Mouse (Mus musculus) heart, embryonic 15.5 days (tissue): ENCODE results near the gene Evi5. TPM values are rescaled to one million over a fixed set of nuclear protein-coding genes. Genes with fewer than 3 reads are reported as not detected.

Source experiments
- ATAC-seq: fragments of 200-750 bp; cut with Nextera tagmentation; replicated peaks from 2 replicates; pipeline ENCODE4 v1.8.0; 2017; ENCODE audit warnings: low read depth, moderate TSS enrichment; ENCODE audit not compliant: insufficient number of reproducible peaks, insufficient read depth, low FRiP score
- H3K27ac ChIP-seq: fragments of 300-500 bp; sonication (generic); 2 replicates; pipeline ENCODE4 v1.5.1; 2015; ENCODE audit warnings: mild to moderate bottlenecking, inconsistent platforms
- H3K27me3 ChIP-seq: fragments of 300-500 bp; sonication (generic); 2 replicates; pipeline ENCODE4 v1.6.1; 2015; ENCODE audit warnings: inconsistent platforms
- H3K36me3 ChIP-seq: fragments of 300-500 bp; sonication (generic); 2 replicates; pipeline ENCODE4 v1.6.1; 2015; ENCODE audit warnings: mild to moderate bottlenecking, inconsistent platforms
- H3K4me1 ChIP-seq: fragments of 300-500 bp; sonication (generic); replicated peaks from 2 replicates; pipeline ENCODE4 v1.6.1; 2015; ENCODE audit warnings: inconsistent platforms
- H3K4me2 ChIP-seq: fragments of 300-500 bp; sonication (generic); 2 replicates; pipeline ENCODE4 v1.6.1; 2015; ENCODE audit warnings: inconsistent platforms, mild to moderate bottlenecking, moderate library complexity
- H3K4me3 ChIP-seq: fragments of 300-500 bp; sonication (generic); 2 replicates; pipeline ENCODE4 v1.5.1; 2015; ENCODE audit warnings: mild to moderate bottlenecking, inconsistent platforms
- H3K9ac ChIP-seq: fragments of 300-500 bp; sonication (generic); 2 replicates; pipeline ENCODE4 v1.6.1; 2015; ENCODE audit warnings: mild to moderate bottlenecking, inconsistent platforms
- H3K9me3 ChIP-seq: fragments of 300-500 bp; sonication (generic); replicated peaks from 2 replicates; pipeline ENCODE4 v1.6.1; 2016; ENCODE audit warnings: inconsistent platforms
- WGBS: fragments of 180-500 bp; shearing (Covaris S2); methylation state at CpG from one replicate; pipeline ENCODE4 v1.1.7; 2015; ENCODE audit warnings: mixed read lengths; 5-methylcytosine and 5-hydroxymethylcytosine counted together
- polyA plus RNA-seq: library from polyadenylated mRNA; unstranded; fragments of >200 nt; fragmentation: Nextera tagmentation; extraction: Ambion mirVana; gene quantifications from 2 replicates; pipeline ENCODE4 v1.2.1, GENCODE M21; 2015

Evi5 gene
- polyA plus RNA-seq, 1 experiment from 2014 or later = 44.9 TPM

DNA sequence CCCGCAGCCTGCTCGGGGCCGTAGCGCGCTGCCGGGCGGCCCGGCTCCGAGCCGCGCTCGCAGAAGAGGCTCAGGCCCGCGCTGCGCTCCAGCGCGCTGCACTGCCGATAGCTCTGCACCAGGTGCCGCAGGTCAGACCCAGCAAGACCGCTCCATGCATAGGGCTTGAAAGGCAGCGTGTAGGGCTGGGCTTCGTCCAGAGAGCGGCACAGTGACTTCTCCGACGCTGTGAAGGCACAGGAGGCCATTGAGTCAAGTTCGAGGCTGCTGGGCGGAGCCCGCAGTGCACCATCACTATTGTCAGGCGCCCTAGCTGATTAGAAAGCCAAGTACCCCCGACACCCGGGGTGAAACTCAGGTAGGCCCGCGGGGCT, 153.3 kb downstream of the Evi5 start:
- Histone ChIP-seq H3K4me2 (peak overlapping the region; percentile 65), H3K27me3 (peaks cover 97% of the 10 kb centered on the region), H3K9me3 (no peaks in the 10 kb centered on the region), H3K36me3 (no peaks in the 10 kb centered on the region), H3K4me1 (peaks cover 56% of the 10 kb centered on the region), H3K27ac (no peak overlapping the region), H3K9ac (no peak overlapping the region; the same call in 1 of the 2 replicates), H3K4me3 (peak overlapping the region; percentile 43)
- ATAC-seq = no peak
- 3% methylated on average over 33 of the region's 33 CpGs for WGBS

GRCm38 (mm10) chr5:107720991-107721637, 153.8 kb downstream of the Evi5 start:
- WGBS = 3% methylated on average over 57 of the region's 58 CpGs
- no peak for ATAC-seq

DNA sequence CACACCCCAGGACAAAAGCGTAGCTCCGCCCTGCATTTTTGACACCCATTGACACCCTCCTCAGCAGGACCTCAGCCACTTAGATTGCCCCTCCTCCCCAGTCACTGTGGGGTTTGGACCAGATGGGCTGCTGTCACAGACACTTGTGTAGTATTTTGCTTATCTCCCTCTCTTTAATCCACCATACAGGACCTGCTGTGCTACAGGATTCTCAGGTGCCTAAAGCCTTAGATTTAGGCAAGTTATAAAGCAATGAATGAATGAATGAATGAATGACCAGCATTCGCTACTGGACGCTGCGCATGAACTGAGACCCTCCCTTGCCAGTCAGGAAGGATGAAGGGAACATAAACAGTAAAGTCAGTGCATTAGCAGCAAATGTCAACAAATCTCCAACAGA, 154.4 kb downstream of the Evi5 start:
- no peak overlapping the region for H3K27ac ChIP-seq
- 7% methylated on average over 5 of the region's 5 CpGs for WGBS
- no peaks in the 10 kb centered on the region for H3K36me3 ChIP-seq
- peaks cover 92% of the 10 kb centered on the region for H3K27me3 ChIP-seq
- ATAC-seq = no peak
- H3K9me3 ChIP-seq = no peaks in the 10 kb centered on the region
- no peak overlapping the region for H3K4me2 ChIP-seq
- no peak overlapping the region for H3K9ac ChIP-seq
- H3K4me3 ChIP-seq = peak overlapping the region; percentile 8; the same call in 1 of the 2 replicates
- peaks cover 45% of the 10 kb centered on the region for H3K4me1 ChIP-seq

More at GRCm38 (mm10) chr5:107720991-107721637, 153.8 kb downstream of the Evi5 start:
- H3K4me2 ChIP-seq = peak overlapping the region; percentile 65
- H3K27me3 ChIP-seq = peaks cover 97% of the 10 kb centered on the region
- no peak overlapping the region; the same call in 1 of the 2 replicates for H3K9ac ChIP-seq
- H3K4me3 ChIP-seq = peak overlapping the region; percentile 43
- H3K27ac ChIP-seq = no peak overlapping the region
- H3K36me3 ChIP-seq = no peaks in the 10 kb centered on the region
- no peaks in the 10 kb centered on the region for H3K9me3 ChIP-seq
- H3K4me1 ChIP-seq = peaks cover 51% of the 10 kb centered on the region

GRCm38 (mm10) chr5:107719786-107720185, 155.1 kb downstream of the Evi5 start:
- Histone ChIP-seq H3K4me2 (no peak overlapping the region), H3K4me1 (peaks cover 38% of the 10 kb centered on the region), H3K9me3 (no peaks in the 10 kb centered on the region), H3K4me3 (no peak overlapping the region), H3K36me3 (no peaks in the 10 kb centered on the region), H3K27ac (no peak overlapping the region), H3K9ac (no peak overlapping the region), H3K27me3 (peaks cover 88% of the 10 kb centered on the region)
- WGBS = 12% methylated on average over 1 of the region's 1 CpGs
- no peak for ATAC-seq

- H3K9ac ChIP-seq = no peak overlapping the region
- no peak overlapping the region for H3K27ac ChIP-seq
- WGBS = 22% methylated on average over 3 of the region's 3 CpGs
- H3K36me3 ChIP-seq = no peaks in the 10 kb centered on the region
- peaks cover 33% of the 10 kb centered on the region for H3K4me1 ChIP-seq
- no peaks in the 10 kb centered on the region for H3K9me3 ChIP-seq
- ATAC-seq = no peak
- no peak overlapping the region for H3K4me3 ChIP-seq
- peaks cover 88% of the 10 kb centered on the region for H3K27me3 ChIP-seq
- no peak overlapping the region for H3K4me2 ChIP-seq
Measured at GRCm38 (mm10) chr5:107719209-107719608, 155.7 kb downstream of the Evi5 start.

DNA sequence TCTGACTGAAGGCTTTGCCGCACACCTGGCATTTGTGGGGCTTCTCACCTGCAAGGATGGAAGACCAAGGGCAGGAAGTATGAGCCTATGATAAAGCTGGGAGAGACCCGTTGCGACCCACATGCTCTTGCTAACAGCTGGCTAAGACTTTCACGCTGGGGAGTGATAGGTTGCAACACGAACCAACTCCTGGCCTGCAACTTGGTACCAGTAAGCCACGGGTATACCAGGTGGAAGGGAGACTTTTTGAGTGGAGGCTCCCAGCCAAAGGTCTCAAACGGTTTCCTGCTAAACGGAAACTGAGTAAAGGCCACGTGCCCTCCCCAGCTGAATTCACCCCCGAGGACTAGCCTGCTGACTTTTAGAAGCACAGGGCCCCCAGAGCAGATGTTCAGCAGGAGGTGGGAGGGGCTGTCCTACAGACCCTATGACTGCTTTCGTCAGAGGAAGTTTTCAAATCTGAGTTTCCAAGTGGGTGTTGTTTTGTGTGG, 157.0 kb downstream of the Evi5 start:
- no peak overlapping the region for H3K4me2 ChIP-seq
- H3K36me3 ChIP-seq = no peaks in the 10 kb centered on the region
- ATAC-seq = no peak
- peaks cover 77% of the 10 kb centered on the region for H3K27me3 ChIP-seq
- H3K9me3 ChIP-seq = no peaks in the 10 kb centered on the region
- H3K27ac ChIP-seq = no peak overlapping the region; the same call in 1 of the 2 replicates
- H3K4me3 ChIP-seq = no peak overlapping the region
- no peak overlapping the region for H3K9ac ChIP-seq
- 21% methylated on average over 11 of the region's 11 CpGs for WGBS
- H3K4me1 ChIP-seq = peaks cover 20% of the 10 kb centered on the region

GRCm38 (mm10) chr5:107711689-107712088, 163.2 kb downstream of the Evi5 start:
- WGBS = 19% methylated on average over 2 of the region's 2 CpGs
- ATAC-seq = no peak
- Histone ChIP-seq H3K4me2 (no peak overlapping the region), H3K36me3 (no peaks in the 10 kb centered on the region), H3K4me1 (no peaks in the 10 kb centered on the region), H3K27me3 (peaks cover 23% of the 10 kb centered on the region), H3K9me3 (no peaks in the 10 kb centered on the region), H3K9ac (no peak overlapping the region), H3K27ac (no peak overlapping the region), H3K4me3 (no peak overlapping the region)

DNA sequence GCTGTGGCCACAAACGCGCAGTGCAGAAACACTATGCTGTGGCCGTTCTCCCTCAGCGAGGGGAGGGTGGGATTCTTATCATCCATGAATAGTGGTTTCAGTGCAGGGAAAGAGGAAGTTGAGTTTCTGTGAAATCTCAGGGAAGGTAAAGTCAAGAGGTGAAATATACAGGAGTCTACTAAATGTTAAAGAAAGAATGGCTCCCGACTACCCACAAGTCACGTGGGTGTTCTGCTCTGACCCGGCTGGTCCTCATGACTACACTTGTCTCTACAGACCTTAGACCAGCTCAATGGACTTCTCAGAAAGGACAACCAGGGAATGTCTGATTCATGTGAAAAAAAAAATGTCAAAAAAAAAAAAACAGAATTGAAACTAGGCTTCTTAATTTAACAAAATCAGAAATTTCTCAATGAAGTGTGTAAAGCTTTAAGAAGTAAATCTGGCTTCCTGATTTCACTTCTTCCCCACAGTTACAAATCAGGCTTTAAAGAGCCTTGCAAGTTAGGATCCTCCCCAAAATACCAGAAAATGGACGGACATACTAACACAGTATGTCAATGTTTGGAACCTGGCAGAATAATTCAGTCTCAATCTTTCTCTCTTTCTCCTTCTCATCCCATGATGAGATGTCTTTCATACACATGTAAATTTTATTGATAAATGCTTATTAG, 166.6 kb downstream of the Evi5 start:
- H3K9ac ChIP-seq = no peak overlapping the region

GRCm38 (mm10) chr5:107706262-107706661, 168.6 kb downstream of the Evi5 start:
- Histone ChIP-seq H3K36me3 (no peaks in the 10 kb centered on the region), H3K9me3 (no peaks in the 10 kb centered on the region), H3K4me3 (no peak overlapping the region), H3K4me2 (no peak overlapping the region), H3K27ac (no peak overlapping the region), H3K4me1 (no peaks in the 10 kb centered on the region), H3K27me3 (0 out of 2 replicates have a peak, but pooled peaks cover 4% of the 10 kb centered on the region), H3K9ac (no peak overlapping the region)
- ATAC-seq = no peak
- 81% methylated on average over 1 of the region's 1 CpGs for WGBS

More for the DNA sequence above, 166.6 kb downstream of the Evi5 start:
- H3K4me3 ChIP-seq = no peak overlapping the region
- 70% methylated on average over 8 of the region's 8 CpGs for WGBS
- H3K4me1 ChIP-seq = no peaks in the 10 kb centered on the region
- H3K4me2 ChIP-seq = no peak overlapping the region
- H3K9me3 ChIP-seq = no peaks in the 10 kb centered on the region
- H3K36me3 ChIP-seq = no peaks in the 10 kb centered on the region
- no peak for ATAC-seq
- H3K27me3 ChIP-seq = 0 out of 2 replicates have a peak, but pooled peaks cover 4% of the 10 kb centered on the region
- no peak overlapping the region for H3K27ac ChIP-seq

GRCm38 (mm10) chr5:107705756-107706155, 169.2 kb downstream of the Evi5 start:
- Histone ChIP-seq H3K4me3 (no peak overlapping the region), H3K36me3 (no peaks in the 10 kb centered on the region), H3K4me2 (no peak overlapping the region), H3K9ac (no peak overlapping the region), H3K27ac (no peak overlapping the region), H3K4me1 (no peaks in the 10 kb centered on the region; the same call in 1 of the 2 replicates), H3K9me3 (no peaks in the 10 kb centered on the region), H3K27me3 (0 out of 2 replicates have a peak, but pooled peaks cover 4% of the 10 kb centered on the region)
- no peak for ATAC-seq
- WGBS = 82% methylated on average over 4 of the region's 4 CpGs

GRCm38 (mm10) chr5:107703207-107703763, 171.6 kb downstream of the Evi5 start:
- ATAC-seq = no peak
- no peak overlapping the region for H3K4me2 ChIP-seq
- H3K4me3 ChIP-seq = no peak overlapping the region
- H3K9ac ChIP-seq = no peak overlapping the region
- no peaks in the 10 kb centered on the region for H3K27me3 ChIP-seq
- WGBS = 81% methylated on average over 6 of the region's 6 CpGs
- H3K4me1 ChIP-seq = no peaks in the 10 kb centered on the region; the same call in 1 of the 2 replicates
- no peak overlapping the region for H3K27ac ChIP-seq
- H3K36me3 ChIP-seq = no peaks in the 10 kb centered on the region
- no peaks in the 10 kb centered on the region for H3K9me3 ChIP-seq
